Mouse (Mus musculus) fibroblast of lung, adult 2 months (primary cell): ENCODE results near the gene Tcte3.
"Not testable (repeated sequence)": the region's sequence is repeated elsewhere in the genome, so short reads cannot be mapped to it uniquely, and the experiment has no call there.

ENCODE experiments used
- DNase-seq: peaks from one replicate; pipeline ENCODE4 v3.0.0-alpha.2; 2011; ENCODE audit warnings: low read depth

Tcte3 gene

DNA sequence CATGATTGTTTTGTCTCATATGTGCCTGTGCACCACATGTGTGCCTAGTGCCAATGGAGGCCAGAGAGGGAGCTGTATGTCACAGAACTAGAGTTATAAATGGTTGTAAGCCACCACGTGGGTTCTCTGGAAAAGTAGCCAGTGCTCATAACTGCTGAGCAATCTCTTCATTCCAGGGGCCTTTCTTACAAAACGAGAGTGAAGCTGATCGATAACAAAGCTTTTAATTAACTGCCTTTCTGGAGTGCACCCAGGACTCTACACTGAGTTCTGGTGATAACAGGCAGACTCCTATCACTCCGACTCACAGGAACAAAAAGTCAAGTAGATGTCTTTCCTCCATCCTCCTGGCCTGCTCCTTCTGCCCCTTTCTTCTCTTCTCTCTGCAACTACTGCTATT is 9.9 kb downstream of the Tcte3 start:
- not testable (repeated sequence) for DNase-seq

DNA sequence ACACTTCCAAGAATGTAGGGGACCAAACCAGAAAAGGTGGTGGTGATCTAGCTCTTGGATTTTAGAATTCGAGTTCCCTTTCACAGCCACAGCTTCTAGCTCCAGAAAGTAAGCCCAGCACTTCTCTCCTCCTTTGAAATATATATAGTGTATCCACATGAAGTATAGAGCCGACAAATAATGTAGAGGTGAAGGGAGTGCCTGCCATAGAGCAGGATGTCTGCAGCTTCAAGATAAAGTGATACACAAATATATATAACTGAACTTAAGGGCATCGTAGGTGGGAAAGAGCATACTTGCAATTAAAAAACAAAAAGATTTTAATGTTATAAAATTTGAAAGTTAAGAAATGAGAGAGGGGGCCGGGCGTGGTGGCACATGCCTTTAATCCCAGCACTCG is 15.8 kb downstream of the Tcte3 start:
- DNase-seq: not testable (repeated sequence)

DNA sequence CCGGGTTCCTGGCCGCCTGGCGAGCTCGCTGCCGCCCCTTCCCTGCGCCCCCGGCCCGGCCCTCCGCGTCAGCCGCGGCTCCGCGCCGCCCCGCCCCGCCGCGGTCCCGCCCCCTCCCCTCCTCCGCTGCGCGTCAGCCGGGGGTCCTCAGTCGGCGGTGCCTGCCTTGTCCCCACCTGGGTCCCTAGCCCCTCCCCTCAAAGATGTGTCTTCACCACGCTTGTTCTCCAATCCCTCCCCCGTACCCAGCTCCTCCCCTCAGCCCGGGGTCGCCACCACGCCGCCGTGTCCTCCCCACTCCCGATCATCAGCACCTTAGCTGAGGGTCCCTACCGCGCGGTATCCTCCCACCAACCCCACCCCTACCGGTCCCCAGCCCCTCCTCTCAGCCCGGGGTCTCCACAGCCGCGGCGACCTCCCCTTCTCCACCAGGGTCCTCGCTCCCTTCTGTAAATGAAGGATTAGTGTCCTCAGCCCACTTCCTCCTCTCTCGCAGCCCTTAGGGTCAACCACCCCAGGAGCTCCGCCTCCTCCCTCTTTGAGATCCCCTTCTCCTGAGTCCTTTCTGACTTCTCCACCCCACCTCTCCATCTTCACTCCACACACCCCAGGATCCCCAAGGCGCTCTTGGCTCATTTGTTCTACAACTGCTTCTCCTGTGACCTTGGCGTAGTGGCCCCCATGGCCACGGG is 16.6 kb downstream of the Tcte3 start:
- not testable (repeated sequence) for DNase-seq

DNA sequence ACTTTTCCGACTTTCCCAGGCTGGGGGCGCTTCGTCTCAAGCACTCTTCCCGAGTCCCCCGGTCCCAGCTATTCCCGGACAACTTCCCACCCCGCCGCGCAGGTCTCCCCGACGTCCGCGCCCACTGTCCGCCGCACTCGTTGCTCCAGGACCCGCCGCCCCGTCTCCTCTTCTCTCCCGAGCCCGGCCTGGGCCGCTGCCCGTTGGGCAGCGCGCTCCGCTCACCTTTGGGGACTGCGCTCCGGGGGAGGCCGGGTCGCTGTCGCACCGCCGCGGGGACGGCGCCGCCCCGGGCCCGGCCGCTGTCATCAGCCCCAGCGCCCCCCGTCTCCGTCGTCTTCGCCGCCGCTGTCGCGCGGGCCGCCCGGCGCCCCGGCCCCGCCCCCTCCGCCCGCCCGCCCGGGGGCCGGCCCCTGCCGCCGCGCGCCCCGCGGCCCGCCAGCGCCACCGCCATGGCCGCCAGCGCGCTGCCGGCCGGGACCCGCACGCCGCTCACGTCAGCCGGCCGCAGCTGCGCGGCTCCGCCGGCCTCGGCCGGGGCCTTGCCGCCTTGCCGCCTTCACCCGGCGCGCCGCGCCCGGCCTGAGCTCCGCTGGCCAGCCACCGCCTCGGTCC is 17.3 kb downstream of the Tcte3 start:
- DNase-seq: not testable (repeated sequence)

DNA sequence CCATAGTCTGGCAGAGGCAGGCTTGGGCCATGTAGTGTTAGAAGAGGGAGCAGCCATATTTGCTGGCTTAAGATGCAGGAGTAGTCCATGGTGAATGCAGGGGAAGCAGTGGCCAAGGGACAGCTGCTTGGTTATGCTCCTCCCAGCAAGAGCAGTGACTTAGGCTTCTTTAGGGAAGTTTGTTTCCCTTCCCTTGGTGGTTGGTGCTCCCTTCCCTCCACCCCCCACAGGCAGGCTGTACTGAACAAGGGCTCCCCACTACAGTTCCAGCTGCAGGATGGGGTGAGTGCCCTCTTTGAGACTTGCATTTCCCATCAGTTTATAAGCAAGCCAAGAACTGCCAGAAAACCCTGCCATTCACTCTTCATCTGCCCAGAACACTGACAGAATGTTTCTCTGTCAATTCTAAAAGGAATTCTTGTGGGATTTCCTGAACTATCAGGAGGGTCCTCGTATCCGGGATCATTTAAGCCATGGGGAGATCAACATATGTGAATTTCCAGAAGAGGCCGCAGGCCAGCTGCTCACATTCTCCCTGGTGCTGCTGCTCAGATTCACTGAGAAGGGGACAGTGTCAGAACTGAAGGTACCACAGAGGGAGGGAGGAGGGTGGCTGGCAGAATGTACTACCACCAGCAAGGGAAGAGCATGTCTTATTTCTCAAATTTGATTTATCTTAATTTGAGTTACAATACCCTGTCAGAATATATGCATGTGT is 19.6 kb downstream of the Tcte3 start:
- not testable (repeated sequence) for DNase-seq

DNA sequence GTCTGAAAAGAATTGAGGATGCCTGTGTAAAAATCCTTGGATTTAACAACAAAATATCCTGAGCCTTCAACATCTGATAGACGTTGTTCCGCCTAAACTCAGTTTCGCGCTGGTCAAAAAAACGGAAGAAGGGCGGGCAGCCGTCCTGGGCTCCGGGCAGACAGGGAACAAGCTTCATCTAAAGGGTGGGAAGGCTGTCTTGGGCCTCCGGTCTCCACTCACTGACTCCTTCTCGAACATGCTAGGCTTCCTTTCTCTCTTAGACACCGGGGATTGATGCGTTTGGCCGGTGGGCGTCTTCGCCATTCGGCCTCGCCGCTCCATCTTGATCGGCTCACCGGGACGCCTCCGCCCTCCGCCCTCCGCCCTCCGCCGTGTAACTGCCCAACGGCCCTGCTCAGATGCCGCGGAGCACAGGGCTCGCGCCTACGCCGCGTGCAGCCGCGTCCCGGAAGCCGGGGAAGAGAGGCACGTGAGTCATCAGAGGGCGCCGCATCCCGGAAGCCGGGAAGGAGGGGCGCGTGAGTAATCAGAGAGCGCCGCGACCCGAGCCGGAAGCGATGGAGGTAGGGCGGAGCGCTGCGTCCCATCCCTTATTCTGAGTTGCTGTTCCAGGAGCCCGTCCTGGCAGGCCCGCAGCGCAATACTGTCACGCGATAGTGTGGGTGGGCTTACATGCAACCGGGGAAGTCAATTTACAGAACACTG is 31.4 kb downstream of the Tcte3 start, which contains the start of gene Gm3435:
TSS of gene Gm3435 (plus strand) at position 471 of the 708 bp plus-strand sequence.
- DNase-seq: not testable (repeated sequence)

DNA sequence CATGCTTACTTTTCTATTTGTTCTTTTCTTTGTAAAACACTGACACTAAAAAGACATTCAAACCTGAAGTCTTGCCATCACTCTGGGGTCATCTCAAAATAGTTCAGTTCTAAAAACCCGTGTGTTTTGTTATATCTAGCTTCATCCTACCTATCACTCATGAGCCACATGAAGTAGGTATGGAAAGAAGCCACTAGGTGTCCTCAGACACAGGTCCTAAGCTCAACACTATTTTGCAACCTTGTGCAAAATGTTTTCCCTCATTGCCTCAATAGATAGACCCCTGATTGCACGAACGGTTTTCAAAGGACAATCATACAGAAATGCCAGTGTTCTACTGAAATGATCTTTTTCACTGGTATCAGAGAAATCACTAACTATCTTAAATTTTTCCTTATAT is 32.2 kb downstream of the Tcte3 start:
- DNase-seq: not testable (repeated sequence)

DNA sequence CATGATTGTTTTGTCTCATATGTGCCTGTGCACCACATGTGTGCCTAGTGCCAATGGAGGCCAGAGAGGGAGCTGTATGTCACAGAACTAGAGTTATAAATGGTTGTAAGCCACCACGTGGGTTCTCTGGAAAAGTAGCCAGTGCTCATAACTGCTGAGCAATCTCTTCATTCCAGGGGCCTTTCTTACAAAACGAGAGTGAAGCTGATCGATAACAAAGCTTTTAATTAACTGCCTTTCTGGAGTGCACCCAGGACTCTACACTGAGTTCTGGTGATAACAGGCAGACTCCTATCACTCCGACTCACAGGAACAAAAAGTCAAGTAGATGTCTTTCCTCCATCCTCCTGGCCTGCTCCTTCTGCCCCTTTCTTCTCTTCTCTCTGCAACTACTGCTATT is 41.2 kb downstream of the Tcte3 start:
- DNase-seq: not testable (repeated sequence)

DNA sequence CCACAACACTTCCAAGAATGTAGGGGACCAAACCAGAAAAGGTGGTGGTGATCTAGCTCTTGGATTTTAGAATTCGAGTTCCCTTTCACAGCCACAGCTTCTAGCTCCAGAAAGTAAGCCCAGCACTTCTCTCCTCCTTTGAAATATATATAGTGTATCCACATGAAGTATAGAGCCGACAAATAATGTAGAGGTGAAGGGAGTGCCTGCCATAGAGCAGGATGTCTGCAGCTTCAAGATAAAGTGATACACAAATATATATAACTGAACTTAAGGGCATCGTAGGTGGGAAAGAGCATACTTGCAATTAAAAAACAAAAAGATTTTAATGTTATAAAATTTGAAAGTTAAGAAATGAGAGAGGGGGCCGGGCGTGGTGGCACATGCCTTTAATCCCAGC is 47.1 kb downstream of the Tcte3 start:
- not testable (repeated sequence) for DNase-seq

DNA sequence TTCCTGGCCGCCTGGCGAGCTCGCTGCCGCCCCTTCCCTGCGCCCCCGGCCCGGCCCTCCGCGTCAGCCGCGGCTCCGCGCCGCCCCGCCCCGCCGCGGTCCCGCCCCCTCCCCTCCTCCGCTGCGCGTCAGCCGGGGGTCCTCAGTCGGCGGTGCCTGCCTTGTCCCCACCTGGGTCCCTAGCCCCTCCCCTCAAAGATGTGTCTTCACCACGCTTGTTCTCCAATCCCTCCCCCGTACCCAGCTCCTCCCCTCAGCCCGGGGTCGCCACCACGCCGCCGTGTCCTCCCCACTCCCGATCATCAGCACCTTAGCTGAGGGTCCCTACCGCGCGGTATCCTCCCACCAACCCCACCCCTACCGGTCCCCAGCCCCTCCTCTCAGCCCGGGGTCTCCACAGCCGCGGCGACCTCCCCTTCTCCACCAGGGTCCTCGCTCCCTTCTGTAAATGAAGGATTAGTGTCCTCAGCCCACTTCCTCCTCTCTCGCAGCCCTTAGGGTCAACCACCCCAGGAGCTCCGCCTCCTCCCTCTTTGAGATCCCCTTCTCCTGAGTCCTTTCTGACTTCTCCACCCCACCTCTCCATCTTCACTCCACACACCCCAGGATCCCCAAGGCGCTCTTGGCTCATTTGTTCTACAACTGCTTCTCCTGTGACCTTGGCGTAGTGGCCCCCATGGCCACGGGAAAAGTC is 48.0 kb downstream of the Tcte3 start:
- DNase-seq: not testable (repeated sequence)

DNA sequence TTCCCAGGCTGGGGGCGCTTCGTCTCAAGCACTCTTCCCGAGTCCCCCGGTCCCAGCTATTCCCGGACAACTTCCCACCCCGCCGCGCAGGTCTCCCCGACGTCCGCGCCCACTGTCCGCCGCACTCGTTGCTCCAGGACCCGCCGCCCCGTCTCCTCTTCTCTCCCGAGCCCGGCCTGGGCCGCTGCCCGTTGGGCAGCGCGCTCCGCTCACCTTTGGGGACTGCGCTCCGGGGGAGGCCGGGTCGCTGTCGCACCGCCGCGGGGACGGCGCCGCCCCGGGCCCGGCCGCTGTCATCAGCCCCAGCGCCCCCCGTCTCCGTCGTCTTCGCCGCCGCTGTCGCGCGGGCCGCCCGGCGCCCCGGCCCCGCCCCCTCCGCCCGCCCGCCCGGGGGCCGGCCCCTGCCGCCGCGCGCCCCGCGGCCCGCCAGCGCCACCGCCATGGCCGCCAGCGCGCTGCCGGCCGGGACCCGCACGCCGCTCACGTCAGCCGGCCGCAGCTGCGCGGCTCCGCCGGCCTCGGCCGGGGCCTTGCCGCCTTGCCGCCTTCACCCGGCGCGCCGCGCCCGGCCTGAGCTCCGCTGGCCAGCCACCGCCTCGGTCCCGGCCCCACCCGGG is 48.7 kb downstream of the Tcte3 start:
- DNase-seq: not testable (repeated sequence)

DNA sequence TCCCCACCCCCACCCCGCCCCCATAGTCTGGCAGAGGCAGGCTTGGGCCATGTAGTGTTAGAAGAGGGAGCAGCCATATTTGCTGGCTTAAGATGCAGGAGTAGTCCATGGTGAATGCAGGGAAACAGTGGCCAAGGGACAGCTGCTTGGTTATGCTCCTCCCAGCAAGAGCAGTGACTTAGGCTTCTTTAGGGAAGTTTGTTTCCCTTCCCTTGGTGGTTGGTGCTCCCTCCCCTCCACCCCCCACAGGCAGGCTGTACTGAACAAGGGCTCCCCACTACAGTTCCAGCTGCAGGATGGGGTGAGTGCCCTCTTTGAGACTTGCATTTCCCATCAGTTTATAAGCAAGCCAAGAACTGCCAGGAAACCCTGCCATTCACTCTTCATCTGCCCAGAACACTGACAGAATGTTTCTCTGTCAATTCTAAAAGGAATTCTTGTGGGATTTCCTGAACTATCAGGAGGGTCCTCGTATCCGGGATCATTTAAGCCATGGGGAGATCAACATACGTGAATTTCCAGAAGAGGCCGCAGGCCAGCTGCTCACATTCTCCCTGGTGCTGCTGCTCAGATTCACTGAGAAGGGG is 51.1 kb downstream of the Tcte3 start:
- not testable (repeated sequence) for DNase-seq

DNA sequence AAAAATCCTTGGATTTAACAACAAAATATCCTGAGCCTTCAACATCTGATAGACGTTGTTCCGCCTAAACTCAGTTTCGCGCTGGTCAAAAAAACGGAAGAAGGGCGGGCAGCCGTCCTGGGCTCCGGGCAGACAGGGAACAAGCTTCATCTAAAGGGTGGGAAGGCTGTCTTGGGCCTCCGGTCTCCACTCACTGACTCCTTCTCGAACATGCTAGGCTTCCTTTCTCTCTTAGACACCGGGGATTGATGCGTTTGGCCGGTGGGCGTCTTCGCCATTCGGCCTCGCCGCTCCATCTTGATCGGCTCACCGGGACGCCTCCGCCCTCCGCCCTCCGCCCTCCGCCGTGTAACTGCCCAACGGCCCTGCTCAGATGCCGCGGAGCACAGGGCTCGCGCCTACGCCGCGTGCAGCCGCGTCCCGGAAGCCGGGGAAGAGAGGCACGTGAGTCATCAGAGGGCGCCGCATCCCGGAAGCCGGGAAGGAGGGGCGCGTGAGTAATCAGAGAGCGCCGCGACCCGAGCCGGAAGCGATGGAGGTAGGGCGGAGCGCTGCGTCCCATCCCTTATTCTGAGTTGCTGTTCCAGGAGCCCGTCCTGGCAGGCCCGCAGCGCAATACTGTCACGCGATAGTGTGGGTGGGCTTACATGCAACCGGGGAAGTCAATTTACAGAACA is 62.8 kb downstream of the Tcte3 start, which contains the start of the genes 9030025P20Rik and Gm3417:
TSS of gene 9030025P20Rik (plus strand) at position 107 of the 677 bp plus-strand sequence.
TSS of gene Gm3417 (minus strand) at position 429 of the 677 bp plus-strand sequence.
- not testable (repeated sequence) for DNase-seq

DNA sequence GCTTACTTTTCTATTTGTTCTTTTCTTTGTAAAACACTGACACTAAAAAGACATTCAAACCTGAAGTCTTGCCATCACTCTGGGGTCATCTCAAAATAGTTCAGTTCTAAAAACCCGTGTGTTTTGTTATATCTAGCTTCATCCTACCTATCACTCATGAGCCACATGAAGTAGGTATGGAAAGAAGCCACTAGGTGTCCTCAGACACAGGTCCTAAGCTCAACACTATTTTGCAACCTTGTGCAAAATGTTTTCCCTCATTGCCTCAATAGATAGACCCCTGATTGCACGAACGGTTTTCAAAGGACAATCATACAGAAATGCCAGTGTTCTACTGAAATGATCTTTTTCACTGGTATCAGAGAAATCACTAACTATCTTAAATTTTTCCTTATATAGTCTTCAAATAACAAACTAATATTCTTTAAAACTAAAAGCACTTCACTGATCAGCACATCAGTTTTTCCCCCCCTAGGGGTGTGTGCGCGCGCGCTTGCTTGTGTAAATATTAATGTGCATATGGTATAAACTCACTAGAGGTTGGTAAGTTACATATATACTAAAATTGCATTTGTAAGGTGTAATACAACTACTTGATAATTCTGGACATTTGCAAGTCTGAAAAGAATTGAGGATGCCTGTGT is 63.4 kb downstream of the Tcte3 start:
- not testable (repeated sequence) for DNase-seq
